Mouse (Mus musculus): Measurements from ENCODE around the gene Pank2. TPM values are rescaled to one million over a fixed set of nuclear protein-coding genes. Genes with fewer than 3 reads are reported as not detected.

The Pank2 gene
- total RNA-seq, 2 experiments from 2014 or later, result 62.8 to 74.0 TPM

DNA sequence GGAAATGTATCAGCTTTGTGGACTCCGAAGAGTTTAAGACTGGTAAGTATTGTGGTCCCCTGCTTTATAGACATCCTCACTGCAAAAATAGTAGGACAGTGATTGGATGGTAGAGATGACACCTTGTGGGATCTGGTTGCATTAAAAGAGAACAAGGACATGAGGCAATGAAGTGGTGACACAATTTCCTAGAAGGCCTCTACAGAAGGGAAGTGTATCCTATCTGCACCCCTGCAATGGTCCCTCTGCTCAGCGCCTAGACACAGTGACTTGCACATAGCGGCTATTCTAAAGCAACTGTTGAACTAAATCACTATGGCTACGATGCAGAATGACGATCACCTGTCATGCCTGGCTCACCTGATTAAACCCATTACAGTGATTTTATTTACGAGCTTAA lies 75.3 kb downstream of the Pank2 start:
- no peak overlapping the region for H3K4me3 ChIP-seq
- DNase-seq (ENCODE audit: extremely low spot score in 1 of 2, low spot score in 2 of 2), result no peak
- H3K27ac ChIP-seq, result no peak overlapping the region
- intact Hi-C loops (cut with DNase I), result no loop called here
- no peak for TF ChIP-seq CTCF (IDR thresholded peaks at IDR 0.05)

DNA sequence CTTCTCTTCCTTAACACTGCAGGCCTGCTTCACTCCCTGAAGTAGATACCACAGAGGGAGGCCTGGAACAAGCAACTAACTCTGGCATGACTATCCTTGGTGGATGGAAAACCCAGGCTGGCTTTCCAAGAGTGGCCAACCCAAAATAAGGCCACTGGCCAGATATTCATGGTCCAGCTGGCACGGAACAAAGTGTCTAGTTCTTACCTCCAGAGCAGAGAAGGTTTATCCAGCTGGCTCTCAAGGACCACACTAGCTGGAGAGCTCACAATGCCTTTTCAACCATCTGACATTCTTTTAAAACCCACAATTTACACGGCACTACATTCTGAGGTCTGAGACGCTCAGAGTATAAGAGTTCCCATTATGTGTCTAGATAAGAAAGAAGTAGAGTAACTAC lies 82.2 kb downstream of the Pank2 start:
- no peak for TF ChIP-seq CTCF (IDR thresholded peaks at IDR 0.05)
- H3K27ac ChIP-seq, result no peak overlapping the region
- intact Hi-C loops (cut with DNase I), result no loop called here
- DNase-seq (ENCODE audit: extremely low spot score in 1 of 2, low spot score in 2 of 2), result no peak
- H3K4me3 ChIP-seq, result no peak overlapping the region

DNA sequence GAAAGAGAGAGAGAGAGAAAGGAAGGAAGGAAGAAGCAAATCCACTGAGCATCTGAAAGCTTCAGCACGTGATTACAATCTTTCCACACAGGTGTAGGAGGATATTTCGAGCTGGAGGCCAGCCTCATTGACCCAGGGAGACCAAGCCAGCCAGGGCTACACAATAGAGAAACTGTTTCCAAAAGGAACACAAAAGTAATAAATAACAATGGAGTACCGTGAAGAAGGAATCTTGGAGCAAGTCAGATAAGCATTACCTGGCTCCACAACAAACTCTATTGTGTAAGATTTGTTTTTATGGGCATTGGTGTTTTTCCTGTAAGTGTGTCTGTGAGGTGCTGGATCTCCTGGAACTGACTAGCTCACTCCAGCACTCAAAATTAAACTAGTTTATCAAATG lies 83.3 kb downstream of the Pank2 start:
- no peak for DNase-seq (ENCODE audit: extremely low spot score in 1 of 2, low spot score in 2 of 2)
- Histone ChIP-seq H3K27ac (no peak overlapping the region), H3K4me3 (no peak overlapping the region)
- intact Hi-C loops (cut with DNase I), result no loop called here
- TF ChIP-seq CTCF (IDR thresholded peaks at IDR 0.05), result no peak

Small RNA genes within 50 kb of the gene (microRNA-seq; reads per million reads assigned to microRNA genes)
- 7.8 to 27.2 reads per million in 2 experiments for gene Mir103-2

Other genes starting within 250 kb of the Pank2 start
- 10 to 100 TPM; 50.3 to 55.3 TPM for gene Gfra4, start 219.4 kb upstream of the Pank2 start, total RNA-seq (2021)
- gene Adam33, start 198.7 kb upstream of the Pank2 start, total RNA-seq (2021), result 1 to 10 TPM; 8.9 to 9.6 TPM
- under 1 TPM; 0.44 to 0.45 TPM for gene Siglec1, start 175.7 kb upstream of the Pank2 start, total RNA-seq (2021)
- gene Hspa12b, start 135.2 kb upstream of the Pank2 start, total RNA-seq (2021), result 10 to 100 TPM; 10.1 to 12.8 TPM
- not detected for gene Gm11037, start 129.0 kb upstream of the Pank2 start, total RNA-seq (2021)
- 10 to 100 TPM; 63.7 to 76.7 TPM for gene 1700037H04Rik, start 102.4 kb upstream of the Pank2 start, total RNA-seq (2021)
- gene Cenpb, start 82.4 kb upstream of the Pank2 start, total RNA-seq (2021), result 10 to 100 TPM; 65.3 to 69.8 TPM
- 10 to 100 TPM; 19.8 to 22.2 TPM for gene Cdc25b, start 75.5 kb upstream of the Pank2 start, total RNA-seq (2021)
- gene Spef1, start 75.2 kb upstream of the Pank2 start, total RNA-seq (2021), result 10 to 100 TPM; 10.9 to 11.0 TPM
- gene Ap5s1, start 55.4 kb upstream of the Pank2 start, total RNA-seq (2021), result 10 to 100 TPM; 21.7 to 28.7 TPM
- gene Mavs, start 28.4 kb upstream of the Pank2 start, total RNA-seq (2021), result 1 to 10 TPM; 6.7 to 6.9 TPM
- 10 to 100 TPM; 39.8 to 41.4 TPM for gene Rnf24, start 90.4 kb downstream of the Pank2 start, total RNA-seq (2021)
- 10 to 100 TPM; 68.9 to 80.3 TPM for gene Smox, start 229.0 kb downstream of the Pank2 start, total RNA-seq (2021)

Data from left cerebral cortex, adult 2 months (tissue).